Mouse (Mus musculus) MEL (cell line): Measurements from ENCODE around the gene Dll1. TPM values are rescaled to one million over a fixed set of nuclear protein-coding genes. Genes with fewer than 3 reads are reported as not detected.

Source experiments
- DNase-seq: peaks from one replicate; pipeline ENCODE4 v3.0.0; 2011; ENCODE audit warnings: low read depth, low spot score
- H3K27ac ChIP-seq: 2 replicates; pipeline ENCODE4 v1.5.1; 2012; ENCODE audit warnings: low read depth, mild to moderate bottlenecking, control low read depth, low read length, moderate library complexity; ENCODE audit not compliant: control insufficient read depth
- H3K27me3 ChIP-seq, 2 experiments: fragments of 150-350 bp in 1 of 2; sonication (generic) in 1 of 2; 2 replicates each; pipeline ENCODE4 v1.6.1; 2012; ENCODE audit warnings: low read length in 2 of 2, mild to moderate bottlenecking in 2 of 2, improper control_type of control experiment in 1 of 2, moderate library complexity in 1 of 2; ENCODE audit not compliant: insufficient read depth in 2 of 2, control insufficient read depth in 1 of 2
- H3K36me3 ChIP-seq, 2 experiments: 2 replicates each; pipeline ENCODE4 v1.6.1; 2012 to 2014; ENCODE audit warnings: low read length in 2 of 2, improper control_type of control experiment in 1 of 2, inconsistent platforms in 1 of 2, mild to moderate bottlenecking in 1 of 2; ENCODE audit not compliant: insufficient read depth in 2 of 2, control insufficient read depth in 1 of 2
- H3K4me1 ChIP-seq, 2 experiments: fragments of 150-350 bp in 1 of 2; sonication (generic) in 1 of 2; 2 replicates each; pipeline ENCODE4 v1.6.1; 2012; ENCODE audit warnings: low read length in 2 of 2, improper control_type of control experiment in 1 of 2, mild to moderate bottlenecking in 1 of 2; ENCODE audit not compliant: insufficient read depth in 2 of 2, control insufficient read depth in 1 of 2
- H3K4me3 ChIP-seq, 2 experiments: fragments of 150-350 bp in 1 of 2; sonication (generic) in 1 of 2; 2 replicates each; pipeline ENCODE4 v1.5.1; 2012; ENCODE audit warnings: low read depth in 2 of 2, low read length in 2 of 2, mild to moderate bottlenecking in 2 of 2, moderate library complexity in 2 of 2, control low read depth in 1 of 2, improper control_type of control experiment in 1 of 2; ENCODE audit not compliant: control insufficient read depth in 1 of 2, insufficient read depth in 1 of 2
- H3K79me2 ChIP-seq: 2 replicates; pipeline ENCODE4 v1.6.1; 2012; ENCODE audit warnings: mild to moderate bottlenecking, low read length, moderate library complexity; ENCODE audit not compliant: control insufficient read depth, poor library complexity, insufficient read depth
- H3K9ac ChIP-seq: 2 replicates; pipeline ENCODE4 v1.6.1; 2012; ENCODE audit warnings: low read depth, mild to moderate bottlenecking, control low read depth, low read length, moderate library complexity; ENCODE audit not compliant: control insufficient read depth, poor library complexity, severe bottlenecking
- H3K9me3 ChIP-seq: fragments of 150-350 bp; sonication (generic); replicated peaks from 2 replicates; pipeline ENCODE4 v1.6.1; 2012; ENCODE audit warnings: mild to moderate bottlenecking, low read length, improper control_type of control experiment, moderate library complexity; ENCODE audit not compliant: insufficient read depth
- ELF1 ChIP-seq: IDR thresholded peaks from 2 replicates; pipeline ENCODE4 v1.6.1; 2014; ENCODE audit warnings: low read depth, mild to moderate bottlenecking, inconsistent platforms, low read length, improper control_type of control experiment, moderate library complexity
- ETS1 ChIP-seq: IDR thresholded peaks from 2 replicates; pipeline ENCODE4 v1.6.1; 2012; ENCODE audit warnings: low read depth, mild to moderate bottlenecking, inconsistent platforms, low read length, improper control_type of control experiment, moderate library complexity
- GABPA ChIP-seq: IDR thresholded peaks from 2 replicates; pipeline ENCODE4 v1.6.1; 2012; ENCODE audit warnings: low read depth, mild to moderate bottlenecking, inconsistent platforms, low read length, improper control_type of control experiment, moderate library complexity
- GATA1 ChIP-seq: IDR thresholded peaks from 2 replicates; pipeline ENCODE4 v1.6.1; 2011; ENCODE audit warnings: low read depth, low read length, improper control_type of control experiment
- JUND ChIP-seq: IDR thresholded peaks from 2 replicates; pipeline ENCODE4 v1.6.1; 2011; ENCODE audit warnings: low read depth, mild to moderate bottlenecking, improper control_type of control experiment, low read length
- MAFK ChIP-seq: IDR thresholded peaks from 2 replicates; pipeline ENCODE4 v1.6.1; 2011; ENCODE audit warnings: low read depth, mild to moderate bottlenecking, low read length, improper control_type of control experiment, borderline replicate concordance
- MAX ChIP-seq: IDR thresholded peaks from 2 replicates; pipeline ENCODE4 v1.6.1; 2011; ENCODE audit warnings: low read length, improper control_type of control experiment
- MAZ ChIP-seq: IDR thresholded peaks from 2 replicates; pipeline ENCODE4 v1.6.1; 2012; ENCODE audit warnings: low read depth, mild to moderate bottlenecking, inconsistent platforms, low read length, improper control_type of control experiment
- MXI1 ChIP-seq: IDR thresholded peaks from 2 replicates; pipeline ENCODE4 v1.6.1; 2011; ENCODE audit warnings: mild to moderate bottlenecking, low read depth, low read length, improper control_type of control experiment
- MYC ChIP-seq: IDR thresholded peaks from 2 replicates; pipeline ENCODE4 v1.6.1; 2011; ENCODE audit warnings: low read depth, mild to moderate bottlenecking, low read length, improper control_type of control experiment, moderate library complexity
- NRF1 ChIP-seq: IDR thresholded peaks from 2 replicates; pipeline ENCODE4 v1.6.1; 2014; ENCODE audit warnings: low read depth, mild to moderate bottlenecking, inconsistent platforms, low read length, improper control_type of control experiment, moderate library complexity; ENCODE audit not compliant: poor library complexity, insufficient read depth, severe bottlenecking
- POLR2A ChIP-seq, 2 experiments: IDR thresholded peaks; 2 replicates each; pipeline ENCODE4 v1.6.1; 2011 to 2012; ENCODE audit warnings: low read length in 2 of 2, mild to moderate bottlenecking in 2 of 2, control low read depth in 1 of 2, improper control_type of control experiment in 1 of 2, low read depth in 1 of 2, moderate library complexity in 1 of 2; ENCODE audit not compliant: control insufficient read depth in 1 of 2, insufficient read depth in 1 of 2, poor library complexity in 1 of 2
- POLR2AphosphoS2 ChIP-seq: IDR thresholded peaks from 2 replicates; pipeline ENCODE4 v1.6.1; 2011; ENCODE audit warnings: low read length, improper control_type of control experiment
- POLR2AphosphoS5 ChIP-seq: IDR thresholded peaks from 2 replicates; pipeline ENCODE4 v1.6.1; 2012; ENCODE audit warnings: low read depth, borderline replicate concordance, mild to moderate bottlenecking, inconsistent platforms, low read length, moderate library complexity, mixed read lengths
- RAD21 ChIP-seq: IDR thresholded peaks from 2 replicates; pipeline ENCODE4 v1.6.1; 2011; ENCODE audit warnings: mild to moderate bottlenecking, low read depth, low read length, improper control_type of control experiment
- RCOR1 ChIP-seq: IDR thresholded peaks from 2 replicates; pipeline ENCODE4 v1.6.1; 2012; ENCODE audit warnings: low read depth, mild to moderate bottlenecking, inconsistent platforms, low read length, improper control_type of control experiment
- TAL1 ChIP-seq: IDR thresholded peaks from 2 replicates; pipeline ENCODE4 v1.6.1; 2012; ENCODE audit warnings: mild to moderate bottlenecking, inconsistent platforms, low read length, moderate library complexity, mixed read lengths
- TBP ChIP-seq: IDR thresholded peaks from 2 replicates; pipeline ENCODE4 v1.8.0; 2011; ENCODE audit warnings: low read depth, low read length, improper control_type of control experiment
- UBTF ChIP-seq: IDR thresholded peaks from 2 replicates; pipeline ENCODE4 v1.6.1; 2012; ENCODE audit warnings: low read depth, mild to moderate bottlenecking, inconsistent platforms, low read length, improper control_type of control experiment, moderate library complexity, borderline replicate concordance; ENCODE audit not compliant: insufficient read depth
- USF1 ChIP-seq: IDR thresholded peaks from 2 replicates; pipeline ENCODE4 v1.6.1; 2014; ENCODE audit warnings: low read depth, mild to moderate bottlenecking, inconsistent platforms, low read length, improper control_type of control experiment, moderate library complexity
- ZC3H11A ChIP-seq: IDR thresholded peaks from 2 replicates; pipeline ENCODE4 v1.6.1; 2012; ENCODE audit warnings: low read depth, mild to moderate bottlenecking, inconsistent platforms, low read length, improper control_type of control experiment
- ZNF384 ChIP-seq: IDR thresholded peaks from 2 replicates; pipeline ENCODE4 v1.6.1; 2012; ENCODE audit warnings: low read depth, mild to moderate bottlenecking, inconsistent platforms, low read length, improper control_type of control experiment
- polyA plus RNA-seq, 2 experiments: library from polyadenylated mRNA; stranded (reverse) in 1 of 2; unstranded in 1 of 2; fragments of >175 nt in 1 of 2; fragments of >200 nt in 1 of 2; gene quantifications; 2 replicates each; pipeline versions ENCODE4 v1.2.1 to v1.2.4; 2012; ENCODE audit warnings: low replicate concordance in 2 of 2, low read depth in 1 of 2; ENCODE audit not compliant: insufficient read length in 2 of 2, insufficient read depth in 1 of 2, missing spikeins in 1 of 2
- total RNA-seq: library from RNA; depleted of rRNA; stranded (reverse); fragments of 300-350 nt; gene quantifications from 2 replicates; pipeline ENCODE4 v1.2.3, GENCODE M21; 2012

Gene Dll1
- total and polyA plus RNA-seq, 3 experiments: not detected

DNA sequence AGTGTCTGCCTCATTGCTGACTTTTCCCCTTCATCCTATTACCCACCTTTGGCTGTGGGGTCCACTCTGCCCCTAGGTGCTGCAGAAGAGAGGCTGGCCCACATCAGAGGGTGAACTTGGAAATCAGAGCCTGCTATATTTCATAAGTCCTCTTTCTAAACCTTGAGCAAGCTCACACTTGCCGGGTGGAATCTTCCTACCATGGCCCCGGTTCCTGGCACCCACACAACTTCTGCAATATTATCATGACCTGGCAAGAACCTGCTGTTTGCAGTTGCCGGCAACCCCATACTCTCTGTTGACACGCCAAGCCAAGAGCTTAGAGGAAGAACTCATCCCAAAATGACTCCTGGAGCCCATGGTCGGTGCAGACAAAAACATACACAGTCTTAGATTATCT, 49.6 kb downstream of the Dll1 start:
- TF ChIP-seq NRF1: no peak
- no peak for TF ChIP-seq POLR2AphosphoS2
- no peak for TF ChIP-seq RCOR1
- no peak for TF ChIP-seq MAFK
- TF ChIP-seq MAX: no peak
- no peak for TF ChIP-seq RAD21
- TF ChIP-seq USF1: no peak
- no peak for TF ChIP-seq ELF1
- no peak for TF ChIP-seq JUND
- TF ChIP-seq ZC3H11A: no peak
- TF ChIP-seq UBTF: no peak
- no peak for TF ChIP-seq ETS1
- TF ChIP-seq MXI1: no peak
- no peak for TF ChIP-seq MAZ
- TF ChIP-seq GABPA: no peak
- no peak for TF ChIP-seq POLR2AphosphoS5
- no peaks in the 10 kb centered on the region for H3K9me3 ChIP-seq
- H3K27ac ChIP-seq: no peak overlapping the region
- no peak overlapping the region for H3K9ac ChIP-seq
- no peaks in the 10 kb centered on the region for H3K36me3 ChIP-seq
- peak; percentile 11 for DNase-seq
- H3K79me2 ChIP-seq: no peaks in the 10 kb centered on the region
- H3K4me3 ChIP-seq: no peak overlapping the region
- no peaks in the 10 kb centered on the region for H3K4me1 ChIP-seq
- peaks cover 6 to 10% of the 10 kb centered on the region in 2 experiments for H3K27me3 ChIP-seq

DNA sequence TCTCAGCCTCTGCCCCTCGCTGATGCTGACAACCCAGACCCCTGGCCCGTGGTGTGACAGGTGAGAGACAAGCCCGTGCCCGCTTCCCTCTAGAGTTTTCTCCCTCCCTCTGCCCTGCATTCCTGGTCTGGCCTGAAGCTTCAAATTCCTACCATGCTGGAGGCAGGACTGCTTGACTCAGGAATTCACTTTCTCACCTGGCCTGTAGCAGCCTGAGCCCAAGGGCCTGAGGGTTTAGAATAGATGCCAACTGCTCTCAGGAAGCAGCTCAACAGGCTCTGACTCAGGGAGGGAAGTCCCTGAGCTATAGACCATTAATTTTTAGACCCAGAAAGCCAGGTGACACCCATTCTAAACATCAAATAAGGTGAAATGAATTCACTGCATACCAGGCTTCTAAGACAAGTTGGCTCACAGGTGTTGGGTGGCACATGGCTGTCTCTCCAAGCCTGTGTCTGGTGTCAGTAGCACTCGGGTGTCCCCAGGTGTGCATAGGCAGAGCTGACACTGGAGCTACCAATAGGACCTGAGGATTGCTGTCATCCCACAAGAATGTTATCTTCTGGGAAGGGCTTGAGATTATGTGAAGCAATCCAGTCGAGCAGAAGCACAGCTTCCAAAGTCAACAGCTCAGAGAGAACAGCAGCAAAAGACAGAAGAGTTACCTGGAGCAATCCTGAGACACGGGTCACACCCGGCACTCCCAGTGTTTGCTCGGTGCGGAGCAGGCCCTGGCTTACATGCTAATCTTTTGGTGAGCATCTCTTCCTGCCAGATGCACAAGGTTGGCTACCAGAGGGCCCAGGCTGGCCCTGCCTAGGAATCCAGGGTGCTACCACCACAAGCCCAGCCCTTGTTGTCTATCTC, 50.5 kb downstream of the Dll1 start:
- DNase-seq: no peak
- no peaks in the 10 kb centered on the region for H3K4me1 ChIP-seq
- no peaks in the 10 kb centered on the region for H3K36me3 ChIP-seq
- no peak overlapping the region for H3K4me3 ChIP-seq
- H3K79me2 ChIP-seq: no peaks in the 10 kb centered on the region
- H3K27me3 ChIP-seq: peaks cover 5 to 8% of the 10 kb centered on the region in 2 experiments; a peak in 3 of 4 replicates
- no peak overlapping the region for H3K9ac ChIP-seq
- H3K27ac ChIP-seq: no peak overlapping the region
- no peaks in the 10 kb centered on the region for H3K9me3 ChIP-seq
- TF ChIP-seq UBTF: no peak
- TF ChIP-seq POLR2AphosphoS2: no peak
- TF ChIP-seq ETS1: no peak
- TF ChIP-seq ZNF384: no peak
- no peak for TF ChIP-seq TBP
- TF ChIP-seq TAL1: no peak
- no peak for TF ChIP-seq POLR2A (IDR thresholded peaks at IDR 0.05; ENCODE audit: control insufficient read depth in 1 of 2, insufficient read depth in 1 of 2, low read depth in 1 of 2, low read length in 2 of 2, poor library complexity in 1 of 2)
- TF ChIP-seq GATA1: no peak
- TF ChIP-seq MYC: no peak
- TF ChIP-seq MXI1: no peak
